Mouse (Mus musculus) erythroblast, embryonic 14.5 days (primary cell): ENCODE results near the gene Gbgt1. TPM values are rescaled to one million over a fixed set of nuclear protein-coding genes. Genes with fewer than 3 reads are reported as not detected.

ENCODE experiments used
- H3K27me3 ChIP-seq: 2 replicates; pipeline ENCODE4 v1.6.1; 2012; ENCODE audit warnings: inconsistent platforms; ENCODE audit not compliant: control insufficient read depth
- H3K36me3 ChIP-seq: 2 replicates; pipeline ENCODE4 v1.6.1; 2012; ENCODE audit warnings: mild to moderate bottlenecking, inconsistent platforms; ENCODE audit not compliant: control insufficient read depth
- H3K4me1 ChIP-seq: 2 replicates; pipeline ENCODE4 v1.6.1; 2012; ENCODE audit warnings: inconsistent platforms; ENCODE audit not compliant: control insufficient read depth
- H3K4me3 ChIP-seq: replicated peaks from 2 replicates; pipeline ENCODE3; 2012; ENCODE audit warnings: moderate library complexity, mild to moderate bottlenecking, inconsistent platforms
- H3K9me3 ChIP-seq: 2 replicates; pipeline ENCODE4 v1.6.1; 2012; ENCODE audit warnings: low read length, inconsistent platforms, mixed read lengths; ENCODE audit not compliant: control insufficient read depth
- GATA1 ChIP-seq: IDR thresholded peaks from 2 replicates; pipeline ENCODE4 v1.6.1; 2012; ENCODE audit warnings: low read length, inconsistent platforms, mixed read lengths
- TAL1 ChIP-seq: IDR thresholded peaks from 3 replicates; pipeline ENCODE4 v1.6.1; 2012; ENCODE audit warnings: low read length, inconsistent platforms, mixed read lengths
- polyA plus RNA-seq: library from polyadenylated mRNA; stranded (reverse); fragments of >175 nt; gene quantifications from 2 replicates; pipeline ENCODE4 v1.2.3, GENCODE M21; 2012

Gene Gbgt1
- polyA plus RNA-seq, 1 experiment, result not detected

DNA sequence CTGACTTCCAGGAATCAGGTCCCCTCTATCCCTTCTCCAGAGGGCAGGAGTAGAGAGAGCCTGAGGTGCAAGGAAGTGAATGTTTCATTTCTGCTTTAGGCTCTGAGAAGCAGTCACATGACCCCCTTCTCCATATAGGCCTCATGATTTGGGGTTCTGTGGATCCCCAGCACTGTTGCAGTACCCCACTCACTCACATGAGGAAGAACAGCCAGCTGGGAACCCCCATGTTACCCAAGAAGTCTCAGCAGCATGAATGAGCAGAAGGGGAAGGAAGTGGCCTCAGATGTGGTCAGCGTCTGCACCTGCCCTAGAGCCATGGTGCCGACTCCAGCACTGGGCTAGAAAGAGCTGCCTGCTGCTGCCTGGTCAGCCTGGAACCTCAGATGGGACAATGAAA lies 43.3 kb downstream of the Gbgt1 start:
- Histone ChIP-seq H3K27me3 (no peaks in the 10 kb centered on the region), H3K4me3 (no peak overlapping the region), H3K4me1 (no peaks in the 10 kb centered on the region; the same call in 1 of the 2 replicates)

DNA sequence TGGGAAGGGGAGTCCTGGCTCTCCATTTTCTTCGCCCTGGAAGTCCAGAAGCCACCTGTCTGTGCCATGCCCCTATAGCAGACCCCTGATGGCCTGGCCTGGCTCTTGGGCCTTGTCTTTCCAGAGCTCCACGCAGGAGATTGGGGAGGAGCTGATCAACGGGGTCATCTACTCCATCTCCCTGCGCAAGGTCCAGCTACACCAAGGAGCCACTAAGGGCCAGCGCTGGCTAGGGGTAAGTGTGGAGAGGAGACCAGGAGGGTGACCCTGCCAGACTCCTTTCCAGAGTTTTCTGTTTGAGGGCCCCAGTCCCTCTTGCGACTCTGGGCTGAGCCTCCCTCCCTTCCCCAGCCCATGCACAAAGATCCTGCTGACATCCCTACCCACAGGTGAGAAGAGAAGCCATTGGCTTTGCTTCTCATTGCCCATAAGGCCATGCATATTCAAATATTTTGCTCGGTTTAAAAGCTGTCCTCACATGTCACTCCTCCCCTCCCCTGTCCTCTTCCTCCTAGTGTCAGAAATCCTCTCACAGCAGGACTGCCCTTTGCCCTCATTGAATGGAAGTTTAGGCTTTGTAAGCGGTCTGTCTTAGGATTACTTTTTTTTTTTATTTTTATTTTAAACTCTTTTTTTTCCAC lies 44.0 kb downstream of the Gbgt1 start:
- TF ChIP-seq GATA1 (no peak), TAL1 (no peak)
- H3K9me3 ChIP-seq, result no peaks in the 10 kb centered on the region
- no peaks in the 10 kb centered on the region for H3K36me3 ChIP-seq
- H3K4me3 ChIP-seq, result no peak overlapping the region
- H3K27me3 ChIP-seq, result no peaks in the 10 kb centered on the region
- H3K4me1 ChIP-seq, result no peaks in the 10 kb centered on the region; the same call in 1 of the 2 replicates

More for the DNA sequence above, 43.3 kb downstream of the Gbgt1 start:
- Histone ChIP-seq H3K9me3 (no peaks in the 10 kb centered on the region), H3K36me3 (no peaks in the 10 kb centered on the region)
- TF ChIP-seq GATA1 (no peak), TAL1 (no peak)

DNA sequence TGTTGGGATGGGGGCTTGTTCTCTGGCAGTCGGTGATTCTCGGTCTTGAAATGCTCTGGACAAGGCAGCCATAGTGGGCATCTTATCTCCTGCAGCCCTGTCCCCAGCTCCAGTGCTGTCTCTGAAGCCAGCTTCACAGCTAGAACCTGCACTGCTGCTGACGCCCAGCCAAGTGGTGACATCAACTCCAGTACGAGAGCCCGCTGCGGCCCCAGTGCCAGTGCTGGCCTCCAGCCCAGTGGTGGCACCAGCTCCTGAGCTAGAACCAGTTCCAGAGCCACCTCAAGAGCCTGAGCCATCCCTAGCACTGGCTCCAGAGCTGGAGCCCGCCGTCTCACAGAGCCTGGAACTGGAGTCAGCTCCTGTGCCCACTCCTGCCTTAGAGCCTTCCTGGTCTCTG lies 47.2 kb downstream of the Gbgt1 start:
- Histone ChIP-seq H3K4me3 (no peak overlapping the region), H3K9me3 (no peaks in the 10 kb centered on the region), H3K27me3 (no peaks in the 10 kb centered on the region), H3K4me1 (no peaks in the 10 kb centered on the region), H3K36me3 (no peaks in the 10 kb centered on the region; the same call in 1 of the 2 replicates)
- TF ChIP-seq TAL1 (no peak), GATA1 (no peak)

DNA sequence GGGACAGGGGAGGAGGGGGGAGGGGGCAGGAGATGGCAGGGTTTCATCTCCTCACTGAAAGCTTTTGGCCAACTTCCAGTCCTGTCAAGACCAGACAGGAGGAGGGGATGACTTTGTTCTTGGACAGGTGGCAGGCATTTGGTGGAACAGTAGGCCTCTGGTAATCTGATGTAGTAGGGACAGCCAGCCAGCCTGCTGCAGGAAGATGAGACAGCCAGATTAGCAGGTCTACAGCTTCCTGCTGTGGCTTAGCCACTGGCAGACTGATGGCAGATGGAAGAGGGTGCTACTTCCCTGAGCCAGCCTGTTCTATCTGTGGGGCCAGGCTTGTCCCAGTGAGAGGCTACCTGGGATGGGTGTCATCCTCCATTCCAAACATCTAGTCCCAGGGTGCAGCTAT lies 49.3 kb downstream of the Gbgt1 start:
- Histone ChIP-seq H3K27me3 (no peaks in the 10 kb centered on the region), H3K9me3 (no peaks in the 10 kb centered on the region), H3K4me3 (no peak overlapping the region), H3K36me3 (no peaks in the 10 kb centered on the region; the same call in 1 of the 2 replicates), H3K4me1 (no peaks in the 10 kb centered on the region)
- TF ChIP-seq GATA1, result no peak
- TF ChIP-seq TAL1, result no peak

DNA sequence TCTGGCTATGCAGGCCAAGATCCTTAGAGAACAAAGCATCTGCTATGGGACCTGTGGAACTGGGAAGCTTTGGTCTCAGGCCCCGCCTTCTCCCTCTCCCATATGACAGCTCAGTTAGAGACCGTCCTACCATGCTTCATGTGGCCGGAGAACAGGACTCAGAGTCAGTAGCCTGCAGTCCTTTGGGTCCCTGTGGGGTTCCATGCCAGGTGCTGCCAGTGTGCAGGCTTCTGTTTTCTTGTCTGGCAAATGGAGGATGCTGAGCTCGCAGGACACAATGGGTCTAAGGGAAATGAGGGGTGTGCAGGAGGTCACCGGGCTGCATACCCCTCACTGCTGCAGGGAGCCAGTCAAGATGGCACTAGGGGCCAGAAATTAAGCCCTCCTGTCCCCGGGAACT lies 49.9 kb downstream of the Gbgt1 start:
- no peaks in the 10 kb centered on the region for H3K27me3 ChIP-seq
- no peaks in the 10 kb centered on the region for H3K4me1 ChIP-seq
- H3K9me3 ChIP-seq, result no peaks in the 10 kb centered on the region
- TF ChIP-seq TAL1 (no peak), GATA1 (no peak)
- H3K36me3 ChIP-seq, result no peaks in the 10 kb centered on the region; the same call in 1 of the 2 replicates
- H3K4me3 ChIP-seq, result no peak overlapping the region

DNA sequence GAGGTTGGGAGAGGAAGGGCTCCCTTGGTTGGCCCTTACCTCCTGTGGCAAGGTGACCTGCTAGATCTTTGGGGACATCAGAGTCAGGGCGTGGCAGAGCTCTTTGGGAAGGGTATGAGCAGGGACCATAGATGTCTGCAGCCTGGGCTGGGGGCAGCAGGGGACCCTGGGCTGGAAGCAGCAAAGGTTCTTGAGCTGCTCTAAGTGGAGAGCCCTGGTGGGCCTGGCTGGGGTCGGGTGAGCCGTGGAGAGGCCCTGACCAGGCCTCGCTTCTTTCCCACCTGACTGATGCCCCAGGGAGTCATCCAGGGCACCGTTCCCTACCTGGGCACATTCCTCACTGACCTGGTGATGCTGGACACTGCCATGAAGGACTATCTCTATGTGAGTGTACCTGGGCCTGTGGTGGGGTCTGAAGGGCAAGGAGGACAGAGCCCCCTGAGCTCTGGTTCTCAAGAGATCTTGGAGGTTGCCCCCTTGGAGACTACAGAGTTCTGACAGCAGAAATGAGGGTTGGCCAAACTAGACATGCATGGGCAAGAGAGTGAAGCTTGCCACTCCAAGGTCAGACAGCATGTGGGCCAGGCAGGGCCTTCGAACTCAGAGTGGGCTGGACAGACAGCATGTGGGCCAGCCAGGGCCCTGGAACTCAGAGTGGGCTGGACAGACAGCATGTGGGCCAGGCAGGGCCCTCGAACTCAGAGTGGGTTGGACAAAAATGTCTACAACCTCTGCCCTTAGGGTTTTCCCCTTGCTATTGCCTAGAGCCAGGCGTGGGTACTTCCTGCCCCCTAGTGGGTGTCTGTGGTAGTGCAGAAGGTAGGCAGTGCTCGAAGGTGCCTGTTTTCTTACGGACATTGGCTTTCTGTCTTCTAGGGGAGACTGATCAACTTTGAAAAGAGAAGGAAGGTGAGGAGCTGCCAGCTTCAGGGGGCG lies 50.8 kb downstream of the Gbgt1 start:
- H3K27me3 ChIP-seq, result no peaks in the 10 kb centered on the region
- no peaks in the 10 kb centered on the region for H3K9me3 ChIP-seq
- H3K36me3 ChIP-seq, result no peaks in the 10 kb centered on the region; the same call in 1 of the 2 replicates
- TF ChIP-seq TAL1 (no peak), GATA1 (no peak)
- H3K4me1 ChIP-seq, result no peaks in the 10 kb centered on the region
- H3K4me3 ChIP-seq, result no peak overlapping the region

DNA sequence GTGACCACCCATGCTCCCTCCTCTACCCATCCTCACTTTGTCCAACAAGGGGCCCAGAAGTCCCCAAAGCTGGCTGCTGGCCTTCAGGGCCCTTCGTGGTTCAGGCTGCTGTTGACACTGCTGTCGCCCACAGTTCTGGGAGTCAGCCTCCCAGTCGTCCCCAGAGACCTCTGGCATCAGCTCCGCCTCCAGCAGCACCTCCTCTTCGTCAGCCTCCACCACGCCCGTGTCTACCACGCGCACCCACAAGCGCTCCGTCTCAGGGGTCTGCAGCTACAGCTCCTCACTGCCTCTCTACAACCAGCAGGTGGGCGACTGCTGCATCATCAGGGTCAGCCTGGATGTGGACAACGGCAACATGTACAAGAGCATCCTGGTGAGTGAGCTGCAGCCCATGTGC lies 52.5 kb downstream of the Gbgt1 start:
- H3K9me3 ChIP-seq, result no peaks in the 10 kb centered on the region
- no peaks in the 10 kb centered on the region; the same call in 1 of the 2 replicates for H3K36me3 ChIP-seq
- no peaks in the 10 kb centered on the region for H3K27me3 ChIP-seq
- no peak for TF ChIP-seq TAL1
- TF ChIP-seq GATA1, result no peak
- no peak overlapping the region for H3K4me3 ChIP-seq
- no peaks in the 10 kb centered on the region for H3K4me1 ChIP-seq

DNA sequence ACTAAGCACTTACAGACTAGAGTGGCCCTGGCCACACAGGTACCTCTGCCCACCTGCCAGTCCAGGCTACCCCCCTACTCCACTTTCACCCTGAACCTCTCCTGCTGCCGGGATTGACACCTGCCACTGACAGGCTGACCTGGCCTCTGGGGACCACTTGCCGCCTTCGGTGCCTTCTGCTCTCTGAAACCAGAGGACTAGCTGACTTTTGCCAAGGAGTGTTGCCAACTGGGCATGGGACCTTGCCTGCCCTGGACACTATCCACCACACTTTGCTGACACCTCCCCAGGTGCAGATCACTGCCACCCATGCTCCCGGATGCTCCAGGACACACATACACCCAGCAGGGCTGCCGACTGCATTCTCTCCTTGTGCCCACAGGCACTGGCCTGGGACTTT lies 55.6 kb downstream of the Gbgt1 start:
- Histone ChIP-seq H3K36me3 (no peaks in the 10 kb centered on the region; the same call in 1 of the 2 replicates), H3K4me3 (no peak overlapping the region), H3K27me3 (no peaks in the 10 kb centered on the region), H3K4me1 (no peaks in the 10 kb centered on the region), H3K9me3 (no peaks in the 10 kb centered on the region)
- no peak for TF ChIP-seq GATA1
- no peak for TF ChIP-seq TAL1

Other genes with a start within 250 kb of the Gbgt1 start
- gene Ppp1r26, start 50.1 kb upstream of the Gbgt1 start, polyA plus RNA-seq, result 0.01 TPM in 1 of 2 replicates, not detected in the other
- not detected in 2 replicates for gene 1700007K13Rik, start 30.6 kb upstream of the Gbgt1 start, polyA plus RNA-seq
- gene Mrps2, start 28.8 kb upstream of the Gbgt1 start, polyA plus RNA-seq, result 1.0 and 1.5 TPM in 2 replicates
- gene Gm10134, start 9.2 kb downstream of the Gbgt1 start, polyA plus RNA-seq, result not detected in 2 replicates
- 0.03 and 0.06 TPM in 2 replicates for gene Ralgds, start 16.2 kb downstream of the Gbgt1 start, polyA plus RNA-seq
- not detected in 2 replicates for gene Cel, start 66.5 kb downstream of the Gbgt1 start, polyA plus RNA-seq
- 1.8 and 2.1 TPM in 2 replicates for gene Gtf3c5, start 86.9 kb downstream of the Gbgt1 start, polyA plus RNA-seq
- gene Gfi1b, start 125.1 kb downstream of the Gbgt1 start, polyA plus RNA-seq, result 35.4 and 47.5 TPM in 2 replicates
- gene Tsc1, start 144.3 kb downstream of the Gbgt1 start, polyA plus RNA-seq, result 0.56 and 0.79 TPM in 2 replicates
- gene Spaca9, start 202.8 kb downstream of the Gbgt1 start, polyA plus RNA-seq, result not detected in 2 replicates
- gene Ak8, start 203.3 kb downstream of the Gbgt1 start, polyA plus RNA-seq, result not detected in 2 replicates